Mouse (Mus musculus) midbrain, embryonic 11.5 days (tissue): ENCODE data around the gene Robo1. TPM values are rescaled to one million over a fixed set of nuclear protein-coding genes. Genes with fewer than 3 reads are reported as not detected.
"Not testable (repeated sequence)": the region's sequence is repeated elsewhere in the genome, so short reads cannot be mapped to it uniquely, and the experiment has no call there.

Source experiments
- ATAC-seq: fragments of 200-750 bp; cut with Nextera tagmentation; 2 replicates; pipeline ENCODE4 v1.8.0; 2017; ENCODE audit warnings: moderate TSS enrichment, moderate library complexity; ENCODE audit not compliant: low FRiP score
- DNase-seq: peaks from one replicate; pipeline ENCODE4 v3.0.0; 2015; ENCODE audit warnings: low spot score; ENCODE audit errors: missing footprints
- H3K27ac ChIP-seq: fragments of 300-500 bp; sonication (generic); 2 replicates; pipeline ENCODE4 v1.5.1; 2014; ENCODE audit warnings: low read depth, low read length
- H3K27me3 ChIP-seq: fragments of 300-500 bp; sonication (generic); 2 replicates; pipeline ENCODE4 v1.6.1; 2014; ENCODE audit warnings: mild to moderate bottlenecking, low read length, moderate library complexity, mixed read lengths; ENCODE audit not compliant: control insufficient read depth, insufficient read depth
- H3K36me3 ChIP-seq: fragments of 300-500 bp; sonication (generic); 2 replicates; pipeline ENCODE4 v1.6.1; 2014; ENCODE audit warnings: mild to moderate bottlenecking, low read length, moderate library complexity, mixed read lengths; ENCODE audit not compliant: control insufficient read depth, insufficient read depth
- H3K4me1 ChIP-seq: fragments of 300-500 bp; sonication (generic); 2 replicates; pipeline ENCODE4 v1.6.1; 2014; ENCODE audit warnings: low read length; ENCODE audit not compliant: control insufficient read depth, insufficient read depth
- H3K4me2 ChIP-seq: fragments of 300-500 bp; sonication (generic); 2 replicates; pipeline ENCODE4 v1.6.1; 2014; ENCODE audit warnings: mild to moderate bottlenecking, moderate library complexity
- H3K4me3 ChIP-seq: fragments of 300-500 bp; sonication (generic); 2 replicates; pipeline ENCODE4 v1.5.1; 2014; ENCODE audit warnings: low read depth, low read length
- H3K9ac ChIP-seq: fragments of 300-500 bp; sonication (generic); 2 replicates; pipeline ENCODE4 v1.6.1; 2014; ENCODE audit warnings: low read length
- H3K9me3 ChIP-seq: fragments of 300-500 bp; sonication (generic); 2 replicates; pipeline ENCODE4 v1.6.1; 2016; ENCODE audit warnings: low read length; ENCODE audit not compliant: control insufficient read depth
- WGBS: fragments of 180-500 bp; shearing (Covaris S2); extraction: QIAGEN DNeasy Blood & Tissue Kit; methylation state at CpG from one replicate; pipeline ENCODE4 v1.1.7; 2014; 5-methylcytosine and 5-hydroxymethylcytosine counted together
- polyA plus RNA-seq: library from polyadenylated mRNA; unstranded; fragments of >200 nt; fragmentation: Nextera tagmentation; extraction: Ambion mirVana; gene quantifications from 2 replicates; pipeline ENCODE4 v1.2.1, GENCODE M21; 2014

Robo1 gene
- polyA plus RNA-seq, 1 experiment from 2014 or later: 44.4 TPM

- H3K9me3 ChIP-seq: no peaks in the 10 kb centered on the region
- WGBS: 59% methylated on average over 2 of the region's 2 CpGs
- no peak overlapping the region for H3K4me3 ChIP-seq
- ATAC-seq (no peak), DNase-seq (no peak)
- no peaks in the 10 kb centered on the region for H3K27me3 ChIP-seq
- no peaks in the 10 kb centered on the region for H3K4me1 ChIP-seq
- no peak overlapping the region for H3K27ac ChIP-seq
- H3K9ac ChIP-seq: no peak overlapping the region
- H3K4me2 ChIP-seq: no peak overlapping the region
- H3K36me3 ChIP-seq: no peaks in the 10 kb centered on the region
Observed at GRCm38 (mm10) chr16:72531337-72531736, 223.2 kb downstream of the Robo1 start.

- WGBS: 97% methylated on average over 4 of the region's 4 CpGs
- Histone ChIP-seq H3K9me3 (no peaks in the 10 kb centered on the region), H3K36me3 (no peaks in the 10 kb centered on the region)
Observed at GRCm38 (mm10) chr16:72533900-72534571, 225.9 kb downstream of the Robo1 start.

GRCm38 (mm10) chr16:72538171-72538570 lies 230.1 kb downstream of the Robo1 start:
- no peak overlapping the region for H3K9ac ChIP-seq
- no peaks in the 10 kb centered on the region for H3K36me3 ChIP-seq
- H3K27me3 ChIP-seq: no peaks in the 10 kb centered on the region
- no peak overlapping the region for H3K4me2 ChIP-seq
- WGBS: 64% methylated on average over 3 of the region's 3 CpGs
- no peaks in the 10 kb centered on the region for H3K4me1 ChIP-seq
- no peaks in the 10 kb centered on the region for H3K9me3 ChIP-seq
- ATAC-seq (no peak), DNase-seq (no peak)
- H3K4me3 ChIP-seq: no peak overlapping the region
- no peak overlapping the region for H3K27ac ChIP-seq

More at GRCm38 (mm10) chr16:72533900-72534571, 225.9 kb downstream of the Robo1 start:
- no peaks in the 10 kb centered on the region for H3K27me3 ChIP-seq
- H3K9ac ChIP-seq: no peak overlapping the region
- no peak overlapping the region for H3K4me2 ChIP-seq
- no peak overlapping the region for H3K4me3 ChIP-seq
- H3K4me1 ChIP-seq: no peaks in the 10 kb centered on the region
- DNase-seq (no peak), ATAC-seq (no peak)
- H3K27ac ChIP-seq: no peak overlapping the region

- no peaks in the 10 kb centered on the region for H3K27me3 ChIP-seq
- ATAC-seq (no peak), DNase-seq (no peak)
- H3K9ac ChIP-seq: no peak overlapping the region
- H3K27ac ChIP-seq: no peak overlapping the region
- no peak overlapping the region for H3K4me3 ChIP-seq
- WGBS: 63% methylated on average over 3 of the region's 3 CpGs
- H3K4me2 ChIP-seq: no peak overlapping the region
- no peaks in the 10 kb centered on the region for H3K9me3 ChIP-seq
- peaks cover 5% of the 10 kb centered on the region; the same call in 1 of the 2 replicates for H3K4me1 ChIP-seq
- no peaks in the 10 kb centered on the region for H3K36me3 ChIP-seq
Observed at GRCm38 (mm10) chr16:72543928-72544327, 235.8 kb downstream of the Robo1 start.

GRCm38 (mm10) chr16:72544950-72545349 lies 236.8 kb downstream of the Robo1 start:
- no peaks in the 10 kb centered on the region for H3K27me3 ChIP-seq
- 10% methylated on average over 2 of the region's 2 CpGs for WGBS

GRCm38 (mm10) chr16:72551672-72552243 lies 243.7 kb downstream of the Robo1 start:
- WGBS: 8% methylated on average over 8 of the region's 8 CpGs
- ATAC-seq: peak; percentile 94
- no peaks in the 10 kb centered on the region for H3K27me3 ChIP-seq

More at GRCm38 (mm10) chr16:72544950-72545349, 236.8 kb downstream of the Robo1 start:
- ATAC-seq: no peak
- no peaks in the 10 kb centered on the region for H3K9me3 ChIP-seq
- no peaks in the 10 kb centered on the region for H3K36me3 ChIP-seq
- H3K4me2 ChIP-seq: no peak overlapping the region
- H3K4me1 ChIP-seq: peaks cover 5% of the 10 kb centered on the region; the same call in 1 of the 2 replicates
- H3K9ac ChIP-seq: no peak overlapping the region
- peak; percentile 85 for DNase-seq
- H3K4me3 ChIP-seq: no peak overlapping the region
- H3K27ac ChIP-seq: no peak overlapping the region

GRCm38 (mm10) chr16:72553713-72554112 lies 245.6 kb downstream of the Robo1 start:
- Histone ChIP-seq H3K36me3 (no peaks in the 10 kb centered on the region), H3K27me3 (no peaks in the 10 kb centered on the region), H3K4me2 (no peak overlapping the region), H3K9ac (no peak overlapping the region), H3K9me3 (no peaks in the 10 kb centered on the region), H3K4me1 (peaks cover 15% of the 10 kb centered on the region), H3K27ac (no peak overlapping the region), H3K4me3 (no peak overlapping the region)
- no peak for ATAC-seq
- WGBS: 13% methylated on average over 5 of the region's 5 CpGs
- no peak for DNase-seq

More at GRCm38 (mm10) chr16:72551672-72552243, 243.7 kb downstream of the Robo1 start:
- Histone ChIP-seq H3K9ac (no peak overlapping the region), H3K4me1 (peaks cover 15% of the 10 kb centered on the region), H3K4me3 (no peak overlapping the region), H3K9me3 (no peaks in the 10 kb centered on the region), H3K36me3 (no peaks in the 10 kb centered on the region), H3K4me2 (peak overlapping the region; percentile 24; the same call in 1 of the 2 replicates), H3K27ac (peak overlapping the region; percentile 63)
- peak; percentile 92 for DNase-seq

GRCm38 (mm10) chr16:72562149-72562548 lies 254.0 kb downstream of the Robo1 start:
- not testable (repeated sequence) for DNase-seq, H3K4me2 ChIP-seq, H3K9ac ChIP-seq, H3K9me3 ChIP-seq, H3K4me3 ChIP-seq, H3K36me3 ChIP-seq, H3K27me3 ChIP-seq, H3K27ac ChIP-seq
- 0 out of 2 replicates have a peak, but pooled peaks have one; percentile 28 for ATAC-seq
- peaks cover 16% of the 10 kb centered on the region for H3K4me1 ChIP-seq
- WGBS: 47% methylated on average over 2 of the region's 2 CpGs
